Mouse (Mus musculus): Measurements from ENCODE around the gene Lin28a.

The Lin28a gene

GRCm38 (mm10) chr4:134018779-134019145 is at the start of gene Lin28a:
TSS of gene Lin28a (minus strand) at chr4:134018841.
- DNase-seq: no peak

DNA sequence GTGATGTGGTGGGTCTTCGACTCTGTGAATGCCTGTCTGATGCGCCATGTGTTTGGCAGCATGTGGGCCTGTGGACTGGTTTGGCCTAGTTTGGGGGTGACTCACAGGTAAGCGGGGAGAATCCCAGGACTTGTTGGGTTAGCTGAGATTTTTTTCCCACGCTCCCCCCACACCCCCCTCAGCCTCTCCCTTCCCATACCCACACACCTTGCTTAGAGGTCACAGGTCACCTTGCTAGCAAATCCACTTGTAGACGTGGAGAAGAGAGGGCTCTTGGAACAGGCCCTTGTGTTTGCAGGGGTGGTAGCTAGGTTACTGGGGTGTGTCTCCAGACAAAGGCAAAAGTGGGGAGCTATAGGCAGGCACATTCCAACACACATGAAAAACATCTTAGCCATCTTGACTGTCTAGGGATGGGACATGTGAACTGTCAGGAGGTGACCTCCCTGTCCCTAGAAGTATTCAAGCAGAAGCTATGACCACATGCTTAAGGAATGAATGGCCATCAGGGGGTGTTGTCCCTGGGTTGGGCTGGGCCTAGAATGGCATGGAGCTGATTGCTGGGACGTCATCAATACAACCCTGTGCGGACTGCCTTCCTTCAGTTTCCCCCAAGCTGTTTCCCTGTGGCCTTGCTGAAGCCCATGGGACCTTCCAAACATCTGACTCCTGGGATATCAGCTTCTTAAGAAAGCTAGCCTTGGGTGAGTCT is 49.3 kb upstream of the Lin28a start:
- DNase-seq: no peak

- DNase-seq: no peak
These were observed 48.7 kb upstream of the Lin28a start for GRCm38 (mm10) chr4:134067383-134067782.

DNA sequence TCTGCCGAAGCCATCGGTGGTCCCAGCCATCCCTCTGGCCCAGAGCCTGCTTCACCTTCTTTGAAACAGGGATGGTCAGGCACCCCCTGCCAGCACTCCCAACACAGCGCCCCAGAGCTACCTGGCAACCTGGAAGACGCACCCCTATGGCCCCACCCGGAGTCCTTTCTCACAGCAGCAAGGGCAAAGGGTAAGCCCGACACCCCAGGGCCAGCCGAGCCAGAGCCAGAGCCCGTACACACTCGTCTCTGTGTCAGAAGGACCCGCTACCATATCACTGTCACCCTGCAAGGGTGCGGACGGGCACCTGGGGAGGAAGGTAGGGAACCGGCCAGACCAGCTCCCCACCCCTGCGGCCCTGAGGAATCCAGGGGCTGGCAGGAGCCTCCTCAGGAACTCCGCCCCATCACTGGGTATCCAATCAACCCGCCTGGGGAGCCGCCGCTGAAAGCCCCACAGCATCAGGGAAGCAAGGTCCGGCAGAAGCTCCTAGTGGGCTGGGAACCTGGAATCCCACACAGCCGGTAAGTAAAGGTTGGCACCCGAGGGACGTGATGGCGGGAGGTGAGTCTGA is 46.9 kb upstream of the Lin28a start:
- DNase-seq: no peak

GRCm38 (mm10) chr4:134062561-134062960 is 43.9 kb upstream of the Lin28a start:
- no peak for DNase-seq

DNA sequence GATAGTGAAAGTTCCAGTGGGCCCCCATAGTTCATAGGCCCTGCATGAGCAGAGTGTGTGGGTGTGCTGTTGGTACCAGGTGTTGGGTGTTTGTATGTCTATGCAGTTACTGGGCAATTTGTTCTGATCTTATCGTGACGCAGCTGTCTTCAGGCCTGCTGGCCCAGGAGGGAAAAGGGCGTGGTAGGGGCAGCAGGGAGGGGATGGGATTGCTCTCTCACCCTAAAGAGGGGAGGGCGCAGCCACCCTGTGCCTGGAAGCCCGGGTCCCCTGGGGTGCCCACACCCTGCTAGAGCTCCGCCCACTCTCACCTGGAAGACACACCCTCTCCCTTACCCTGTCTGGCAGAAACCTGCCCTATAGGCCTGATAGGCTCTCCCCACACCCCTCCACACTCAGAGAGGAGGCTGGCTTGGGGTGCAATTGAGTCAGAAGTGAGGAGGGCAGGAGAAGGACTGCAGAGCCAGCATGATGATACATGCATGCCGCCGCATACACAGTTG is 43.4 kb upstream of the Lin28a start:
- no peak for DNase-seq

- DNase-seq: no peak
These were observed 42.7 kb upstream of the Lin28a start for GRCm38 (mm10) chr4:134061166-134061830.

DNA sequence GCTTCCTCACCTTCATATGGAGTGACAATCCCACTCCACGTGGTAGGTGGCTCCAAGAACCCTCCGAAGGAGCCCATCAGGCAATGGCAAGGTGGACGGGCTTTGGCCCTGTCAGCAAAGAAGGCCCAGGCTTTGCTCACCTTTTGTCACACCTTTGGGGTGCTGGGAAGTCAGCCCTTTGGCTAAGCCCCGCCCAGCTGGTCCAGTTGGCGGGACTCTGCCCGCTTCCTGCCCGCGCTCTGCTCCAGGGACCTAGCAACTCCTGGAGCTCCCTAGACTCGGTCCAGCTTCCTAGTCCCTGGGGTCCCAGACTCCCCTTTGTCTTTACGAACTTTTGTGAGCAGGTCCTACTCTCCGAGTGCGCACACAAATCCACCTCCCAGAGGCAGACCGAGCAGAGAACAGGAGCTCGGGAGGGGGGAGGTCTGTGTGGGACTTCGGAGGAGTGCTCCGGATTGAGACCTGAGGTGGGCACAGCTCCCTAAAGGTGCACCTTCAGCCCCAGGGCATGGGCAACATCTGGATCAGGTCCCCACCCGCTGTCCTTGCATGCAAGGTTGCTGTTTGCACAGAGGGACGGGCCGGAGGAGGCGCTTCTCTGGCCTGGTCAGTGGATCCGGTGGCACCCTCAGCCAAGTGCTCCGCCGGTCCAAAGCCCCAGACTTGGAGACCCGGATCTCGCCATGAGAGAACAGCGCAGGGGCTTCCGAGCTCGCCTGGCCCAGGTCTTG is 41.7 kb upstream of the Lin28a start, which contains the start of gene Crybg2:
Gene Crybg2, plus strand, starts transcription at position 681 of the 731 bp plus-strand sequence.
- no peak for DNase-seq

DNA sequence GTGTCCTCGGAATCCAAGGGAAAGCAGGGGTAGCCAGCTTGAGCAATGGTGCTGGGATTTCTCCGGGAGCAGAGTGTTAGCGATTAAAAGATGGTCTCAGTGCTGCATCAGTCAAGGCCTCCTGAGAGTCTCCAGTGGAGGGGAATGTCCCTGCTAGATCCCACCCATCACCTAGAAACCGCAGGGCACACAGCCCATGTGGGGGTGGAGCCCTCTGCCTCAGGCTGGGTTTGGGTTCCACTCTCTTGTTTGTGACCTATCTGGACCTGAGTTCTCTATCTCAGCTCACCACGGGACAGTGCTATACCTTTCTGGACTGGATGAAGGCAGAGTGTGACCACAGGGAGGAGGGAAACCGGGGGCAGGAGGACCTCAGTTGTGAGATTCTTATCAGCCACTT is 40.3 kb upstream of the Lin28a start:
- DNase-seq: no peak

DNA sequence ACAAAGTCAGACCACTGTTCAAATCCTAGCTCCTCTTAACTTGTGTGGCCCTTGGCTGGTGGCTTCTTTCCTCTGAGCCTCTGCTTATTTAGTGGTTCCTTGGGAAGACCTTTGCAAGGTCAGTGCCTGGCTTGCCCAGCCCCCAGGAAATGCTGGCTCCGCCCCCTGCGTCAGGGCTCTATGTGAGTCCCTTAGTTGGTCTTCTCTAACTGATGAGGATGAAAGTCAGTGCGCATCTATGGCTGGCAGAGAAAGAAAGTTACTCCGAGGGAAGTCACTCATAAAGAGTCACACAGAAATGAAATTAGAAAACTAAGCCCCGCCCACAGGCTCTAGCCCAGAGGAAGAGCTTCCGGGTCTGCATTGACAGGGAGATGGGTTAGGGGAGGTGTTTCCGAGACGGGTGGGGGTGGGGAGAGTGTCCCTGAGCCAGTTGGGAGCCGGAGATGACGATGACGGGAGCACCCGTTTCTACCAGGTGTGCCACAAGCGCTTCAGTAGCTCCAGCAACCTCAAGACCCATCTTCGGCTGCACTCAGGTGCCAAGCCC is 39.6 kb upstream of the Lin28a start:
- DNase-seq: no peak

GRCm38 (mm10) chr4:134053538-134053937 is 34.9 kb upstream of the Lin28a start, which contains the start of gene Zfp683:
TSS of gene Zfp683 (plus strand) at chr4:134053838.
- no peak for DNase-seq

DNA sequence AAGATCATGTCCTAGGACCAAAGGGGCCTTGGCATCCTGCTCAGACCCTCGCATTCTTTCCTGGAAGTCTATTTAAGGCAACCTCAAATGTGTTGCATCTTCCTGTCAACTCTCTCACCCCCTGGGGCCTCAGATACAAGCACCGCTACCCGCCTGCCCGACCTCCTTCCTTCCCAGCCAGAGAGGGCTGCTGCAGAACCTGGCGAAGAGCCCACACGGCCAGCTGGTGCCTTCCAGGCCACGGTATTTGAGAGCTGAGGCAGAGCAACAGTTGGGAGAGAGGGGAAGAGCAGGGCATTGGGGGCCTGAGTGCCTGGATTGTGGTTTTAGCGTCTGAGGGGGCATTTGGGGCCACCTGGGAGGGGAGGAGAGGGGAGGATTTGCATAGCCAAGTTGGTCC is 33.9 kb upstream of the Lin28a start:
- peak; percentile 70 for DNase-seq

- no peak for DNase-seq
These were observed 33.3 kb upstream of the Lin28a start for GRCm38 (mm10) chr4:134051912-134052311.

DNA sequence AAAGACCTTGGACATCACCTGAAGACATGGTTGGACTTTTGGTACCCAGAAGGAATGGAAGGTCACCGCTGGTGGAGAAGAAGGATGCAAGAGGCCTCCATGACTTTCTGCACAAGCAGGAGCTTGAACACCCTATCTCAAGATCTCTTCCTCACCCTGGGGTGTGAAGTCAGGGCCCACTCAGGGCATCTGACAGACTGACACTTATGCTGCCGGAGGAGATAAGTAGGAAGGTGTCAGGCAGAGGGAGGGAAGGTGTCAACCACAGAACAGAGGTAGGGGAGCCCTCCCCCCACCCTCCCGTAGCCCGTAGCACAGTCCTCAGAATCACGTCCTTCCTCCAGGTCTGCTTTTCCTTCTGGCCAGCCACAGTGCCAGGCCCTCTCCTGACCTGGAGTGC is 29.0 kb upstream of the Lin28a start:
- no peak for DNase-seq

GRCm38 (mm10) chr4:134043041-134043440 is 24.4 kb upstream of the Lin28a start:
- DNase-seq: no peak

DNA sequence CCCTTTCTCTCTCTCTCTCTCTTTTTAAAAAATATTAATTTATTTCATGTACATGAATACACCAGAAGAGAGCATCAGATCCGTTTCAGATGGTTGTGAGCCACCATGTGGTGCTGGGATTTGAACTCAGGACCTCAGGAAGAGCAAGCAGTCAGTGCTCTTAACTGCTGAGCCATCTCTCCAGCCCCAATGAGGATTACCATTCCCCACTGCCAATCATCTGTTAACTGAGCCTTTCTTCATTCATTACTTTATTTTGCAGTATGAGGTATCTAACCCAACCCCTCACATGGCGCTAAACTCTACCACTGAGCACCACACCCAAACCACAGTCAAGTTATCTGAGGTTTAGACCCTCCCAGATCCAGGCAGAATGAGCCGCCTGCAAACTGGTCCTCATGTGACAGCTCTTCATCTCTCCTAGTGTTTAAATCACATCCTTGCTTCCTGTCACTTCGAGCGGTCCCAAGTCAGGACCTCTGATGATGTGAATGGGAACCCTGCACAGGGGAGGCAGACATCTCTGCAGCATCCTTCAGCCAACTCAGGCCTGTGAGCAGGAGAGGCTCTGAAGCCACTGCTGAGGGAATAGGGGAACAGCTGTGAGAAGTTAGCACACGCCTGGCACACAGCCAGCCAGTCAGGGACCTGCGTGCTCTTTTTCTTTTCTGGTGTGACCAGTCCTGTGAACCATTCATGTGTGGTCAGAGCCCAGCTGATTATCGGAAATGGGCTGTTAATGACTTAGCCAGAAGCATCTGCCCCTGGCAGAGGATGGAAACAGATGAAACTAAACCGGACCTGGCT is 22.9 kb upstream of the Lin28a start:
- peak; percentile 80 for DNase-seq

- peak; percentile 84 for DNase-seq
These were observed 17.3 kb upstream of the Lin28a start for GRCm38 (mm10) chr4:134035953-134036352.

DNA sequence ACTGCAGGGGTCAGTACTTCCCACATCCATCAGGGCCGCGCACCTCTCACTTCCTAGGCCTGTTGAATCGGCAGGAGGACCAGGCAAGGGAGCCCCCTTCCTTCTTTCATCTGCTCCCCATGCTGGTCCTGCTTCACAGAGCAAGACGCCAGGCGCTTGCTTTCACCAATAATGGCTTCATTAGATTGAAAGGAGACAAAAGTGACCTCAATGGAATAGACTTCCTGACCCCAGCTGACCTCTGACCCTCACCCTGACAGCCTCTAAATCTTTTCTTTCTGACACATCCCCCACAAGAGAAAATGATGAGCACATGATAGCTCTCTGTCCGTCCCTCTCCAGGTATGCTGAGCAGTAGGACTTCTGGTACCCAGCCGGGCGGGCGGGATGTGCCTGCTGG is 7.2 kb upstream of the Lin28a start:
- DNase-seq: no peak

DNA sequence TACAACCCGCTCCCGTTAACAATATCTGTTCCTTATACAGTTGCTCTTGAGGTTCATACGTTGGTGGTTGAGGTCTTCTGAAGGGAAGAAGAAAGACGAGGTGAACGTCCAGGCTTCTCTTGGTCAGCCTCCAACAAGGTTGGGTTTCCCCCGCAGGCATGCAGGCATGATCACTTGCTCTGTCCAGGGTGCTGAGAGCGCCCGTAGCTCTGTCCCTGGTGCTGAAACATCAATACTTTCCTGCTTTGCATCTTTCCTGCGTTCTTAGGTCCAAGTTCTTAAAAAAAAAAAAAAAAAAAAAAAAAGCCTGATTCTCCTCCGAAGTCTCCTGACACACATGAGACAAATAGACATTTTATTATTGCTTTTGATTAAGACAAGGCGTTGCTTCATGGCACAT is 2.0 kb upstream of the Lin28a start:
- peak; percentile 81 for DNase-seq

GRCm38 (mm10) chr4:134019641-134020351 is 1.2 kb upstream of the Lin28a start:
- DNase-seq: peak; percentile 80

DNA sequence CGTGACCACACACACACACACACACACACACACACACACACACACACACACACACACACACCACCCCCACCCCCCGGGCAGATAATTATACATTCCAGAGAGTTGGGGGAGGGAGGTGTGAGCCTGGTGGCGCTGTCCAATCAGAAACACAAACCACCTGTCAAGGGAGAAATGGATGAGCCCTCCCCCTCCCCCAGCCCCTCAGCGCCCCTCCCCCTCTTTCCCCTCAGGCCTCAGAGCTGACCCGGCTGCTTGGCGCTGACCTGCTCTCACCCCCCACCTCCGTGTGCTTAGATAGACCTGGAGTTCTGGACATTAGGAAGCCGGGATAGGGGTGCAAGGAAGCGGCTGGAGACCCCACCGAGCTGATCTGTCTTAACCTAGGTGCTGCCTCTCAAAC is 569 bp upstream of the Lin28a start:
- peak; percentile 46 for DNase-seq

Data from retina, postnatal 1 day (tissue).